Mouse (Mus musculus): ENCODE data around the gene Rabgap1l.

- peak; percentile 89 for TF ChIP-seq CTCF (IDR thresholded peaks at IDR 0.05; ENCODE audit: insufficient read depth, low read length)
- peak; percentile 91; the same call in 1 of the 2 replicates for TF ChIP-seq POLR2A (IDR thresholded peaks at IDR 0.05; ENCODE audit: borderline replicate concordance, extremely low read depth, low read depth, low read length)
Measured at GRCm38 (mm10) chr1:160212703-160213669, 580.0 kb downstream of the Rabgap1l start, which contains the start of gene Cacybp.
